Mouse (Mus musculus) limb, embryonic 14.5 days (tissue): ENCODE measurements around the gene Mrpl34. TPM values are rescaled to one million over a fixed set of nuclear protein-coding genes. Genes with fewer than 3 reads are reported as not detected.
A peak's percentile ranks its signal among the peaks of the same experiment; 100 is the strongest.

ENCODE experiments used
- ATAC-seq: fragments of 200-750 bp; cut with Nextera tagmentation; 2 replicates; pipeline ENCODE4 v1.8.0; 2017; ENCODE audit warnings: low read depth, moderate number of reproducible peaks, moderate TSS enrichment; ENCODE audit not compliant: low FRiP score
- DNase-seq: peaks from one replicate; pipeline ENCODE4 v3.0.0-alpha.2; 2015; ENCODE audit warnings: low spot score
- H3K27ac ChIP-seq: fragments of 300-500 bp; sonication (generic); replicated peaks from 2 replicates; pipeline ENCODE4 v1.5.1; 2014; ENCODE audit warnings: low read depth, mild to moderate bottlenecking, low read length, moderate library complexity, mixed read lengths
- H3K27me3 ChIP-seq: fragments of 300-500 bp; sonication (generic); 2 replicates; pipeline ENCODE4 v1.6.1; 2014; ENCODE audit warnings: low read length, mixed read lengths; ENCODE audit not compliant: control insufficient read depth, insufficient read depth
- H3K36me3 ChIP-seq: fragments of 300-500 bp; sonication (generic); 2 replicates; pipeline ENCODE4 v1.6.1; 2014; ENCODE audit warnings: mild to moderate bottlenecking, low read length, moderate library complexity, mixed read lengths; ENCODE audit not compliant: control insufficient read depth, insufficient read depth
- H3K4me1 ChIP-seq: fragments of 300-500 bp; sonication (generic); 2 replicates; pipeline ENCODE4 v1.6.1; 2014; ENCODE audit warnings: antibody characterized with exemption, low read length, mixed read lengths; ENCODE audit not compliant: control insufficient read depth, insufficient read depth
- H3K4me2 ChIP-seq: fragments of 300-500 bp; sonication (generic); replicated peaks from 2 replicates; pipeline ENCODE4 v1.6.1; 2014; ENCODE audit warnings: low read depth, mild to moderate bottlenecking, low read length, moderate library complexity; ENCODE audit not compliant: severe bottlenecking
- H3K4me3 ChIP-seq: fragments of 300-500 bp; sonication (generic); replicated peaks from 2 replicates; pipeline ENCODE4 v1.5.1; 2014; ENCODE audit warnings: low read length
- H3K9ac ChIP-seq: fragments of 300-500 bp; sonication (generic); 2 replicates; pipeline ENCODE4 v1.6.1; 2014; ENCODE audit warnings: mild to moderate bottlenecking, low read depth, low read length, moderate library complexity; ENCODE audit not compliant: severe bottlenecking
- H3K9me3 ChIP-seq: fragments of 300-500 bp; sonication (generic); 2 replicates; pipeline ENCODE4 v1.6.1; 2016; ENCODE audit warnings: low read length; ENCODE audit not compliant: control insufficient read depth
- POLR2A ChIP-seq: fragments of 200-500 bp; IDR thresholded peaks from 2 replicates; pipeline ENCODE4 v1.8.0; 2012; ENCODE audit warnings: inconsistent platforms, mild to moderate bottlenecking, moderate library complexity, borderline replicate concordance; ENCODE audit not compliant: insufficient read depth, insufficient read length; ENCODE audit errors: extremely low read depth
- WGBS: fragments of 180-500 bp; shearing (Covaris S2); extraction: QIAGEN DNeasy Blood & Tissue Kit; methylation state at CpG from one replicate; pipeline ENCODE4 v1.1.7; 2014; 5-methylcytosine and 5-hydroxymethylcytosine counted together
- polyA plus RNA-seq, 2 experiments: library from polyadenylated mRNA; depleted of rRNA in 1 of 2; stranded (reverse) in 1 of 2; unstranded in 1 of 2; fragments of >200 nt; fragmentation: Nextera tagmentation in 1 of 2; extraction: Ambion mirVana in 1 of 2; gene quantifications; 2 replicates each; pipeline versions ENCODE4 v1.2.1 to v1.2.3; 2012 to 2014

Gene Mrpl34
- polyA plus RNA-seq, 2 experiments = 62.3 to 121 TPM

GRCm38 (mm10) chr8:71504349-71504748, 39.6 kb downstream of the Mrpl34 start:
- H3K4me2 ChIP-seq = no peak overlapping the region
- no peak for ATAC-seq
- no peaks in the 10 kb centered on the region for H3K4me1 ChIP-seq
- 87% methylated on average over 4 of the region's 4 CpGs for WGBS
- peaks cover 31% of the 10 kb centered on the region for H3K27me3 ChIP-seq
- no peak for TF ChIP-seq POLR2A
- H3K4me3 ChIP-seq = no peak overlapping the region
- no peak overlapping the region for H3K9ac ChIP-seq
- no peak for DNase-seq
- no peaks in the 10 kb centered on the region for H3K9me3 ChIP-seq
- H3K36me3 ChIP-seq = no peaks in the 10 kb centered on the region
- H3K27ac ChIP-seq = no peak overlapping the region

- no peak for TF ChIP-seq POLR2A
- H3K27me3 ChIP-seq = peaks cover 31% of the 10 kb centered on the region
- H3K4me2 ChIP-seq = no peak overlapping the region
- ATAC-seq (no peak), DNase-seq (no peak)
- H3K4me1 ChIP-seq = no peaks in the 10 kb centered on the region
- 95% methylated on average over 4 of the region's 4 CpGs for WGBS
- no peaks in the 10 kb centered on the region for H3K36me3 ChIP-seq
- H3K27ac ChIP-seq = no peak overlapping the region
- H3K9me3 ChIP-seq = no peaks in the 10 kb centered on the region
- H3K4me3 ChIP-seq = no peak overlapping the region
- H3K9ac ChIP-seq = no peak overlapping the region
Measured at GRCm38 (mm10) chr8:71505326-71505725, 40.6 kb downstream of the Mrpl34 start.

GRCm38 (mm10) chr8:71505979-71506378, 41.2 kb downstream of the Mrpl34 start:
- TF ChIP-seq POLR2A = no peak
- Histone ChIP-seq H3K27me3 (peaks cover 31% of the 10 kb centered on the region), H3K36me3 (no peaks in the 10 kb centered on the region), H3K9me3 (no peaks in the 10 kb centered on the region), H3K27ac (no peak overlapping the region), H3K4me2 (no peak overlapping the region), H3K4me1 (no peaks in the 10 kb centered on the region), H3K4me3 (no peak overlapping the region), H3K9ac (no peak overlapping the region)
- DNase-seq (no peak), ATAC-seq (no peak)
- 80% methylated on average over 4 of the region's 4 CpGs for WGBS

- no peaks in the 10 kb centered on the region for H3K36me3 ChIP-seq
- H3K27ac ChIP-seq = no peak overlapping the region
- ATAC-seq = peak; percentile 75
- H3K4me1 ChIP-seq = no peaks in the 10 kb centered on the region
- WGBS = 3% methylated on average over 54 of the region's 61 CpGs
- peak overlapping the region; percentile 65 for H3K4me2 ChIP-seq
- peaks cover 31% of the 10 kb centered on the region for H3K27me3 ChIP-seq
- DNase-seq = peak; percentile 91
- no peaks in the 10 kb centered on the region for H3K9me3 ChIP-seq
- H3K9ac ChIP-seq = peak overlapping the region; percentile 12; the same call in 1 of the 2 replicates
- TF ChIP-seq POLR2A = no peak
- peak overlapping the region; percentile 38 for H3K4me3 ChIP-seq
Measured at GRCm38 (mm10) chr8:71507589-71508104, 42.9 kb downstream of the Mrpl34 start.

- H3K27ac ChIP-seq = no peak overlapping the region
- no peak overlapping the region for H3K9ac ChIP-seq
- H3K4me3 ChIP-seq = no peak overlapping the region
- TF ChIP-seq POLR2A = no peak
- H3K4me2 ChIP-seq = no peak overlapping the region
- ATAC-seq (no peak), DNase-seq (no peak)
- peaks cover 31% of the 10 kb centered on the region for H3K27me3 ChIP-seq
- H3K4me1 ChIP-seq = no peaks in the 10 kb centered on the region
- H3K9me3 ChIP-seq = no peaks in the 10 kb centered on the region
- no peaks in the 10 kb centered on the region for H3K36me3 ChIP-seq
- WGBS = 47% methylated on average over 2 of the region's 2 CpGs
Measured at GRCm38 (mm10) chr8:71509316-71509715, 44.6 kb downstream of the Mrpl34 start.

- no peak for DNase-seq
- H3K4me3 ChIP-seq = peak within 1 kb of the TSS; percentile 5; the same call in 1 of the 2 replicates
- no peak within 1 kb of the TSS for H3K27ac ChIP-seq
- no peak within 1 kb of the TSS for H3K4me2 ChIP-seq
- ATAC-seq = no peak
- WGBS = 41% methylated on average over 5 of the region's 14 CpGs
- TF ChIP-seq POLR2A = no peak
- no peaks in the 10 kb centered on the region for H3K9me3 ChIP-seq
- no peak within 1 kb of the TSS for H3K9ac ChIP-seq
- H3K27me3 ChIP-seq = peaks cover 23% of the 10 kb centered on the region
- H3K36me3 ChIP-seq = no peaks in the 10 kb centered on the region
- H3K4me1 ChIP-seq = no peaks in the 10 kb centered on the region
Measured at GRCm38 (mm10) chr8:71511644-71512043, 46.9 kb downstream of the Mrpl34 start, which contains the start of gene Plvap. Plvap (minus strand) TSS chr8:71511752.
